Mouse (Mus musculus): Measurements from ENCODE around the gene 9530068E07Rik.

DNA sequence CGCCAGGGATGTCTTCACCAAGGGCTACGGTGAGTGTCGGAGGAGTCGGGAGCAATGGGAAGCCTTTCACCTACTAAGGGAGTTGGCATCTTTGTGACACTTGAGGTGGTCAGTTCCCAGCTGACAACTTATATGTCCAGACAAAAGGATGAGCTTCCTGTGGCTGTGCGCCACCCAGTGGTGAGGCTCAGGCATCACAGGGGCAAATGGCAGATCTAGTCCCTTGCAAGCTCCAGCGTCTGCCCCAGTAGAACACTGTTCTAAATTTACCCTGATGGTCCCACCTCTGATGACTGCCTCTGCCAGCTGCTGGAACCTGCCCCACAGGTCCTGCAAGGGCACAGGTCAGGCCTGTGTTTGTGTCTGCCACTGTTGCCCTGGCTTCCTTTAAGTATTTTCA, 21.9 kb upstream of the 9530068E07Rik start:
- TF ChIP-seq CTCF (IDR thresholded peaks at IDR 0.05): peak; percentile 96
- no peak for TF ChIP-seq EP300 (IDR thresholded peaks at IDR 0.05)
